Mouse (Mus musculus): ENCODE results near the gene Pdcd6. TPM values are rescaled to one million over a fixed set of nuclear protein-coding genes. Genes with fewer than 3 reads are reported as not detected.

The Pdcd6 gene
- polyA plus RNA-seq, 1 experiment, result 109 TPM

GRCm38 (mm10) chr13:74305780-74306179 is 11.6 kb downstream of the Pdcd6 start:
- 98% methylated on average over 1 of the region's 1 CpGs for WGBS
- Histone ChIP-seq H3K4me1 (replicated peaks; ENCODE audit: control insufficient read depth, insufficient read depth, low read length) (no peaks in the 10 kb centered on the region), H3K27me3 (ENCODE audit: control insufficient read depth, insufficient read depth, low read length) (no peaks in the 10 kb centered on the region), H3K36me3 (ENCODE audit: control insufficient read depth, insufficient read depth, low read length) (peaks cover 64% of the 10 kb centered on the region), H3K4me3 (ENCODE audit: control insufficient read depth, insufficient read depth, low read length) (no peak overlapping the region), H3K27ac (ENCODE audit: control insufficient read depth, insufficient read depth, low read length) (no peak overlapping the region)
- DNase-seq, result no peak
- no peak for TF ChIP-seq POLR2A (IDR thresholded peaks at IDR 0.05; ENCODE audit: control insufficient read depth, extremely low read depth, insufficient read depth, low read length, poor library complexity)
- no peak for TF ChIP-seq CTCF (IDR thresholded peaks at IDR 0.05; ENCODE audit: borderline replicate concordance, control insufficient read depth, extremely low read depth, insufficient read depth, low read length, poor library complexity)

- H3K4me3 ChIP-seq (ENCODE audit: control insufficient read depth, insufficient read depth, low read length), result no peak overlapping the region
- H3K36me3 ChIP-seq (ENCODE audit: control insufficient read depth, insufficient read depth, low read length), result peaks cover 60% of the 10 kb centered on the region
- DNase-seq, result no peak
- no peak overlapping the region for H3K27ac ChIP-seq (ENCODE audit: control insufficient read depth, insufficient read depth, low read length)
- TF ChIP-seq POLR2A (IDR thresholded peaks at IDR 0.05; ENCODE audit: control insufficient read depth, extremely low read depth, insufficient read depth, low read length, poor library complexity) (no peak), CTCF (IDR thresholded peaks at IDR 0.05; ENCODE audit: borderline replicate concordance, control insufficient read depth, extremely low read depth, insufficient read depth, low read length, poor library complexity) (no peak)
- H3K27me3 ChIP-seq (ENCODE audit: control insufficient read depth, insufficient read depth, low read length), result no peaks in the 10 kb centered on the region
- H3K4me1 ChIP-seq (replicated peaks; ENCODE audit: control insufficient read depth, insufficient read depth, low read length), result no peaks in the 10 kb centered on the region
- 97% methylated on average over 6 of the region's 6 CpGs for WGBS
These were observed 12.0 kb downstream of the Pdcd6 start for GRCm38 (mm10) chr13:74305380-74305779.

- Histone ChIP-seq H3K36me3 (ENCODE audit: control insufficient read depth, insufficient read depth, low read length) (peaks cover 36% of the 10 kb centered on the region), H3K27me3 (ENCODE audit: control insufficient read depth, insufficient read depth, low read length) (no peaks in the 10 kb centered on the region), H3K4me3 (ENCODE audit: control insufficient read depth, insufficient read depth, low read length) (no peak overlapping the region), H3K27ac (ENCODE audit: control insufficient read depth, insufficient read depth, low read length) (no peak overlapping the region), H3K4me1 (replicated peaks; ENCODE audit: control insufficient read depth, insufficient read depth, low read length) (no peaks in the 10 kb centered on the region)
- 95% methylated on average over 10 of the region's 10 CpGs for WGBS
- peak; percentile 11 for DNase-seq
- TF ChIP-seq POLR2A (IDR thresholded peaks at IDR 0.05; ENCODE audit: control insufficient read depth, extremely low read depth, insufficient read depth, low read length, poor library complexity) (no peak), CTCF (IDR thresholded peaks at IDR 0.05; ENCODE audit: borderline replicate concordance, control insufficient read depth, extremely low read depth, insufficient read depth, low read length, poor library complexity) (no peak)
These were observed 15.0 kb downstream of the Pdcd6 start for GRCm38 (mm10) chr13:74302050-74303037.

DNA sequence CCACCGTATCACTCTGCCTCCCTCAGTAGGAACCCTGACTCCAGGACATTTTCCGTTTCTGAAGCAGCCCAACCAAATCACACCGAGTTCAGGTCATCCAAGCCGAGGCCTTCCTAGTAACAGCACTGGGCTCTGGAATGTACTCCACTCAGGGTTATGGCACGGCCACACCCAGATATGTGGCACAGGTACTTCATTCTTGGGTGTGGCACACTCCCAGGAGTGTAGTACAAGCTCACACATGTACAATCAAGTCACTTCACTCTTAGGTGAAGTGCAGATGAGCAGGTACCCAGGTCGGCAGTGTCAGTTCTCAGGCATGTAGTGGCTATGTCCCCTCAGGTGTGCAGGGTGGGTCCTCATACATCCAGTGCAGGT is 15.8 kb downstream of the Pdcd6 start:
- H3K27me3 ChIP-seq (ENCODE audit: control insufficient read depth, insufficient read depth, low read length), result no peaks in the 10 kb centered on the region
- H3K36me3 ChIP-seq (ENCODE audit: control insufficient read depth, insufficient read depth, low read length), result peaks cover 31% of the 10 kb centered on the region
- H3K4me1 ChIP-seq (replicated peaks; ENCODE audit: control insufficient read depth, insufficient read depth, low read length), result no peaks in the 10 kb centered on the region
- 88% methylated on average over 6 of the region's 6 CpGs for WGBS
- DNase-seq, result no peak
- H3K4me3 ChIP-seq (ENCODE audit: control insufficient read depth, insufficient read depth, low read length), result no peak overlapping the region
- H3K27ac ChIP-seq (ENCODE audit: control insufficient read depth, insufficient read depth, low read length), result no peak overlapping the region
- TF ChIP-seq POLR2A (IDR thresholded peaks at IDR 0.05; ENCODE audit: control insufficient read depth, extremely low read depth, insufficient read depth, low read length, poor library complexity) (no peak), CTCF (IDR thresholded peaks at IDR 0.05; ENCODE audit: borderline replicate concordance, control insufficient read depth, extremely low read depth, insufficient read depth, low read length, poor library complexity) (no peak)

GRCm38 (mm10) chr13:74300925-74301606 is 16.3 kb downstream of the Pdcd6 start:
- peak; percentile 49 for DNase-seq
- Histone ChIP-seq H3K36me3 (ENCODE audit: control insufficient read depth, insufficient read depth, low read length) (peaks cover 31% of the 10 kb centered on the region), H3K4me3 (ENCODE audit: control insufficient read depth, insufficient read depth, low read length) (no peak overlapping the region), H3K27me3 (ENCODE audit: control insufficient read depth, insufficient read depth, low read length) (no peaks in the 10 kb centered on the region), H3K27ac (ENCODE audit: control insufficient read depth, insufficient read depth, low read length) (no peak overlapping the region), H3K4me1 (replicated peaks; ENCODE audit: control insufficient read depth, insufficient read depth, low read length) (no peaks in the 10 kb centered on the region)
- 51% methylated on average over 4 of the region's 4 CpGs for WGBS
- TF ChIP-seq CTCF (IDR thresholded peaks at IDR 0.05; ENCODE audit: borderline replicate concordance, control insufficient read depth, extremely low read depth, insufficient read depth, low read length, poor library complexity), result peak; percentile 64; the same call in 1 of the 2 replicates
- no peak for TF ChIP-seq POLR2A (IDR thresholded peaks at IDR 0.05; ENCODE audit: control insufficient read depth, extremely low read depth, insufficient read depth, low read length, poor library complexity)

DNA sequence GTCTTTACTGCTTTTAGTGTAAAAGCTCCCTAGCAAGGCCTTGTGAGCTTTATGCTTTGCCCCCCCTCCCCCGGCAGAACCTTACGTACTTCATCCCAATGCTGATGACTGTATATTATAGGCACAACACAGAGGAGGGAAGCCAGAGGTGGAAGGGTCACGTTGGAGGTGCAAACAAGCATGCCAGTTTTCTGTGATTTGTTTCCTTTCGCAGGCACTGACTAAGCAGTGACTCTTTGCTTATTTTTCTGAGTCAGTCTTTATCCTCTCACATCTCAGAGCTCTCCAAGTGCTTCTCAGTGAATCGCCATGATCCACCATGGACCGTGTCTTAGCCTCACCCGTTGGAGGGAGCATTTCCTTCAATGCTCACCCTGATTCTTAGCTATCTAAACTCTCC is 21.0 kb downstream of the Pdcd6 start:
- no peaks in the 10 kb centered on the region for H3K36me3 ChIP-seq (ENCODE audit: control insufficient read depth, insufficient read depth, low read length)
- WGBS, result 85% methylated on average over 7 of the region's 7 CpGs
- H3K4me3 ChIP-seq (ENCODE audit: control insufficient read depth, insufficient read depth, low read length), result no peak overlapping the region
- no peak for DNase-seq
- TF ChIP-seq CTCF (IDR thresholded peaks at IDR 0.05; ENCODE audit: borderline replicate concordance, control insufficient read depth, extremely low read depth, insufficient read depth, low read length, poor library complexity), result no peak
- TF ChIP-seq POLR2A (IDR thresholded peaks at IDR 0.05; ENCODE audit: control insufficient read depth, extremely low read depth, insufficient read depth, low read length, poor library complexity), result no peak
- no peak overlapping the region for H3K27ac ChIP-seq (ENCODE audit: control insufficient read depth, insufficient read depth, low read length)
- H3K27me3 ChIP-seq (ENCODE audit: control insufficient read depth, insufficient read depth, low read length), result no peaks in the 10 kb centered on the region; the same call in 1 of the 2 replicates
- H3K4me1 ChIP-seq (replicated peaks; ENCODE audit: control insufficient read depth, insufficient read depth, low read length), result no peaks in the 10 kb centered on the region

All from thymus, adult 2 months (tissue).